Mouse (Mus musculus): Measurements from ENCODE around the gene Rnf220. TPM values are rescaled to one million over a fixed set of nuclear protein-coding genes. Genes with fewer than 3 reads are reported as not detected.

Rnf220 gene
- total RNA-seq, 2 experiments from 2014 or later = 193 to 218 TPM

DNA sequence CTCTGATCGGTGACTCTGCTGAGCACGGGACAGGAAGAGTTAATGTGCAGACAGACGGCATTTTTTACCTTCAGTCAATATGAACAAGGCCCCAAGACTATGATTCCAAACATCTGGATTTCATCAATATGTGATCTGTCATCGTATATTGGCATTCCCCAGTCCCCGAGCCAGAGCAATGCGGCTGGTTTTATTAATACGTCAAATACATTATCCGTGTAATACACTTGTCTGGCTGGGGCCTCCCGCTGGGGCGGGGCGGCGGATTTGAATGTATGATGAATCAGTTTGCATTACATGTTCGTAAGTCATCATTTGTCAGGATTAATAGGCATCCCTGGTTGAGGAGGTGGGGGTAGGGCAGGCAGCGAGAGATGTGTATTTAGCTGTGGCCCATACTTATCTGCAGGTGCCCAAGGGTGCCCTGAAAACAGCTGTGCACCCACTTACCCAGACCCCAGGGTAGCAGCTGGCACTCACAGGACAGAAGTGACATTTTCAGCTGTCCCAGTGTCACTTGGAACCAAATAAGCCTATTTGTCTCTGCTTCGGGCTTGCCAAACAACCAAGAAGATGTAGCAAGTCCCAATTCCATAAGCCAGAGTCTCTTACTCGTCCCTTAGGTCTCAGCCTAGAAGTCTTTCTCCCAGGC lies 181.9 kb downstream of the Rnf220 start:
- intact Hi-C loops (cut with DNase I) = no loop called here
- DNase-seq (ENCODE audit: low spot score in 2 of 2) = no peak

DNA sequence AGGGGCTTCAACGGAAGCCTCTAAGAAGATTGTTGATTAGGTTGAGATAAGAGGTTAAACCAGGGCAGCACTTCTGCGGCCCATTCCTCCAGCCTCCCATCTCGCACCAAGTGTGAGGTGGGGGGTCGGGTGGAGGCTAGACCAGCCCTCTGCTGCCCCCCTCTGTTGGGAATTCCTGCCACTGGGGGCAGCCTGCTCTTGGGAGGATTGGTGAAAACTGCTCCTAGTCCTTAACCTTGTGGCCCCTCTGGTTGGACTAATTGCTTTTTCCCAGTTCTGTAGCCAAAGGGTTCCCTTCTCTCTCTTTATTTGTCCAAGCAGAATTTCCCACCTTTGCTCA lies 183.8 kb downstream of the Rnf220 start:
- intact Hi-C loops (cut with DNase I) = loop anchor here (2.0 kb wide), 1 partner anchor 42 kb away; no protein-coding TSS in a partner anchor
- no peak for DNase-seq (ENCODE audit: low spot score in 2 of 2)

DNA sequence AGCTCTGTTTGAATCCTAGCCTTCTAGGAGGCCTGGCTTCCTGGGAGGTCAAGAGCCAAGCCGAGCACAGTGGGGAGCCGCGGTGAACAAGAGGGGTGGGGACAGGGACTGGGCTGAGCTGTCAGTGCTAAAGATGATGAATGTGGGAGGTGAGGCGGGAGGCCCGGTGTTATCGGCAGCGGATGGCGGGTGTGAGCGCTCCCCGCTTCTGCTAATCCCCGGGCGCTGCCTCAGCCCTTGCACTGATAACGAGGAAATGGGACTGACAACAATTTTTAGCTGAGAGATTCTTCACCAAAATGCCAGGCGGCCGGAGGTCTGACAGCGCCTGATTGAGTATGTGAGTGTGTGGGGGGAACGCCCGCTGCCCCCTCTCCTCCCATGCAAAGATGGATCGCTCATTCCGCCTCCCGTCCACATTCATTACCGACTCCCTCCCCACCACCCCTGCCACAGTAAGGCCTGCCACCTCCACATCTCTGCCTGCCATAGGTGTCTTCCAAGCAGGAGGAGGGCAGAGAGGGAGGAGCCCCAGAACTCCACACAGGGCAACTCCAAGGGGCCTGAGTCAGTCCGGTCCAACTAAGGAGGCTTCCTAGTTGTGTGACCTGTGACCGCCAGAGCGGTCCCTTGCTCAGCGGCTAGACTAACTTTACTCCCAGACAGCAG lies 184.3 kb downstream of the Rnf220 start:
- intact Hi-C loops (cut with DNase I) = loop anchor here (2.0 kb wide), 1 partner anchor 42 kb away; no protein-coding TSS in a partner anchor
- no peak for DNase-seq (ENCODE audit: low spot score in 2 of 2)

DNA sequence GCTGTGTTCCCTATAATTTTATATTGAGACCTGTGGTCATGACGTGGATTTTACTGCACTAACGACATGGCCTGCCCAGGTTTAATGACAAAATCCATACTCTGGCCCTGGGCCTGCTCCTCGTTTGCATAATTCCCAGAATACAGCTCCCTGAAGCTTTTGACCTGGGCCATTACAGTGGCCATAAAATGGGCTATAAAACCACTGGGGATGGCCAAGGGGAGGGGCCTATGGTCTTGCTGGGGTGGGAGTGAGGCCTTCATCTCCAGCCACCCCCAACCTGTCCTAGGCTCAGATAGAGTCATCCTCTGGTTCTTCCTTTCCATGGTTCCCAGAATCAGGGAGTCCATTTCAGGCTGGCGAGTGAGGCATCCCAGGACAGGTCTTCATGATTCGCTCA lies 185.0 kb downstream of the Rnf220 start:
- DNase-seq (ENCODE audit: low spot score in 2 of 2) = no peak
- intact Hi-C loops (cut with DNase I) = loop anchor here (2.0 kb wide), 1 partner anchor 41 kb away; no protein-coding TSS in a partner anchor

DNA sequence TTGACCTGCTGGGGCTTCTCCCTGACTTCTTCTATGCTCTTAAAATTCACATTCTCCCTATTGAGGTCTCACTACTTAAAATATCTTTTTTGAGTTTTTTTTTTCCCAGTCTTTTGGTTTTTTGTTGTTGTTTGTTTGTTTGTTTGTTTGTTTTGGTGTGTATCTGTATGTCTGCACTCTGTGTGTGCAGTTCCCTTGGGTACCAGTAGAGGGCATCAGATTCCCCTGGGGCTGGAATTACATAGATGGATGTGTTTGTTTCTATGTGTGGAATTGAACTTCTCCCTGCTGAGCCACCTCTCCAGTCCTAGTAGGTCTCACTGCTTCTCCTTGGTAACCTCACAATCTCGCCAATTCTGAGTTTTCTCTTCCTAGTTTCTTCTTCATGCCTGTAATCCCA lies 187.4 kb downstream of the Rnf220 start:
- no peak for DNase-seq (ENCODE audit: low spot score in 2 of 2)
- intact Hi-C loops (cut with DNase I) = no loop called here

DNA sequence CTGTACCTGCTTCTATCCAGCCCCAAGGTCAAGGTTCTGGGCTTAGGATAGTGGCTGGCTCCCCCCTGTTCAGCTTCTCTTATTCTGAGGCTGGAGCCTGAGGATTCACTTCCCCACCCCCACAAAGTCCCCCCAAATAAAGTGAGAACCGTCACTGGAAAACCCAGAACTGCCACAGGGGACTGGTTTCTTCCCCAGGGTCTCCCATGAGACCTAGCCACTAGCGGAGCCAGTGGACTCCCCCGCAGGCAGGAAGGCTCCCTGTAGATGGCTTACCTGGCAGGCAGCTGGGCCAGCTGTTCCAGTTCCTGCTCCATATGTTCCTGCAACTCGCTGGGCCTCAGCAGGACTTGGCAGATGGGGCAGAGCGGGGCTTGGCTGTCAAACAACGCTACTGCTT lies 189.6 kb downstream of the Rnf220 start:
- no peak for DNase-seq (ENCODE audit: low spot score in 2 of 2)
- intact Hi-C loops (cut with DNase I) = no loop called here

DNA sequence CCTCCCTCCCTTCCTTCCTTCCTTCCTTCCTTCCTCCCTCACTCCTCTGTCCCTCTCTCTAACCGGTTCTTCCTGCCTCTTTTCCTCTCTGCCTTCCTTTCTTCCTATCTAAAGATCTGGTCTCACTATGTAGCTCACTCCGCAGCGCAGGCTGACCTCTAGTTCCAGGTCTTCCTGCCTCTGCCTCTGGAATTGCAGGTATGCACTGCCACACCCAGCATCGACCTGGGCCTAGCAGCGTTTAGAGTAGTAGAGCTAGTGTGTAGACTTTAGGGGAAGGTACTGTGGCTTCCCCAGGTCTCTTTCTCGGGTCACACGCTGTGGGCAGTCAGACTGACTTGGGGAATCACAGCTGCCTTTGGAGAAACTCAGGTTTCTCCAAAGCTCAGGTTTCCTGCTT lies 191.4 kb downstream of the Rnf220 start:
- intact Hi-C loops (cut with DNase I) = no loop called here

DNA sequence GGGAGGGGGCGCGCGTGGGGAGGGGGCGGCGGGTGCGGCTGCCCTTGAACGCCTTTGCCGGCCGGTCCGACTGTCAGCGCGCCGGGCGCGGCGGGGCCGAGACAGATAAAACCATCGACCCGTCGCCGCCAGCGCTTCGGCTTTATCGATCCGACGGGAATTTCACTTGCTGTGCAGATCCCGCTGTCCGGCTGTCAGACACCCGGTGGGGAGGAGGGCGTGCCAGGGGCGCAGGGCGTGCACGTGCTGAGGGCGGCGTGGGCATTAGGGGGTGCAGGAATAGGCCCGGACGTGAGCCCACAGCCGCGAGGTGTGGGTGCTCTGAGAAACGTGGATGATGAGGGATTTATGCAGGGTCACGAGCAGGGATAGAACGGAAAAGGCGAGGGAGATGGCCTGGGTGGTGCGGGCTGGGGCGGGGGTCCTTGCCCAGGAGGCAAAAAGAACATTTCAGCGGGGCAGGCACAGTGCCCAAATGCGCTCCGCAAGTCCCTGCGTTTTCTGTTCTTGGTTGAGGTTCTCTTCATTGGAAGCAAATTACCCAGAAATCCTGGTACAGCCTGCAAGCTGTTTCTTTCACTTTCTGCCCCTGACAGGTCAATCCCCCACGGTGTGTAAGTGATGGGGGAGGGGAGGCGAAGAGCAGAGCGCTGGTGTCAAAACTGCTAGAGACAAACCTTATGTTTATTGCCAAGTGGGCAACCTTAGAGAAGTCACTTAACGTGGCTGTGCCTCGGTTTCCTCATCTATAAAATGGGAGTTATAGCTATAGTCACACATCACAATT lies 192.4 kb downstream of the Rnf220 start:
- DNase-seq (ENCODE audit: low spot score in 2 of 2) = no peak
- intact Hi-C loops (cut with DNase I) = no loop called here

More for the DNA sequence above, 191.4 kb downstream of the Rnf220 start:
- DNase-seq (ENCODE audit: low spot score in 2 of 2) = no peak

DNA sequence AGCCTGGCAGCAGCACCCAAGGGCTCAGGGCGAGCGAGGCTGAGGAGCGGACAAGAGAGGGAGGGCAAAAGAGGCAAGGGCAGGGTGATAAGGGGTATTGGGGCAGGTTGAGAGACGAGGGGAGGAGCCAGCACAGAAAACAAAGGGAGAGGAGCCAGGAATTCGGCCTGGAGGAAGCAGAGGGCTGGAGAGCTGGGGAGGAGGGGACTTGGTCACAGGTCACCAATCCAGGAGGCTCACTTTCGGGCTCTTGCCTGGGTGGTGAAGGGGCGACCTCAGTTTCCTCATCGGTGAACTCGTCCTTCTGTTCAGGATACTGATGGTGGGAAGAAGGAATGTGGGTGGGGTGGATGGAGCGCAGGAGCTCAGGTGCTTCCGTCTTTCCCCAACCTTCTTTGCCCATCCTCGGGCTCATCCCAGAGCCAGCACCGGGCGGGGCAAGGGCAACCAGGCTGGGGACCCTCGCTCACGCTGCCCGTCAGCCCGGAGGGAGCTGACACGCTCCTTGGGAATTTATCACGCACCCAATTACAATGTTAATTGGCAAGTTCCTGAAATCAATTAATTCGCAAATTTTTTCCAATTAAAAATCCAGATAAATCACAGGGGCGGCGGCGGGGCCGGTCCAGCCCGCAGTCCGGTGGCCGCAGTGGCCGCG lies 193.1 kb downstream of the Rnf220 start:
- DNase-seq (ENCODE audit: low spot score in 2 of 2) = no peak
- intact Hi-C loops (cut with DNase I) = no loop called here

DNA sequence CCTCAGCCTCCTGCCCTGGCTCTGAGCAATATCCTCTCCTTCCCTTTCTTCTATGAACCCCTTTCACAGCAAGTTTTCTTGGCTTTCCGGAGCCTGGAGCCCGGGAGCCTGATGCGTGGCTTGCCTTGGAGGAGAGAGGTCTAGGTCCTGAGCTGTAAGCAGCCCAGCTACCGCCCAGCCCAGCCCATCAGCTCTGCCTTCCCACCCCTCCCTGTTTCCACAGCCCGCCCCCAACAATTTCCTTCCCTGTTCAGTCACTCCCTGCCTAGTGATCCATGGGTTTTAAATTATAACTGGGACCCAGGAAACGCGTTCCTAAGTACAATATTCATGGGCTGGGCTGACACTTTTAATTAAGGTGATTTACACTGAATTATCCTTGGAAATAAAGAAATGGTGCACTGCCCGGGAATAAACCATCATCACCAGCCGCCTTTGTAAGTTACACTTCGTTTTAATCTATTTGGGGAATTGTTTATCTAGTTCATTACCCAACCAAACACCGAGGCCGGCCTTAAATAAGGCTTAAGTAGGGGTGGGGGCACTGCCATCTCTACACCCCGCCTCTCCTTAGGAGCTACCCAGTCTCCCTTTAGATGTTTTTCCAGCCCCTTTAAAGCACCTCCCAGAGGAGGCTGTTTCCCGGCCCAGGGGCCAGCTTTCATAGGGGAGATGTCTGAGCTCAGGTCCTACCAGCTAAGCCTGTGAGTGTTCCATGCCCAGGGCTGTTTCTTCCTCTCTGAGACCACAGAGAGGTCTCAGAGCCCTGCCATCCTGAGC lies 194.6 kb downstream of the Rnf220 start:
- intact Hi-C loops (cut with DNase I) = no loop called here
- DNase-seq (ENCODE audit: low spot score in 2 of 2) = no peak

DNA sequence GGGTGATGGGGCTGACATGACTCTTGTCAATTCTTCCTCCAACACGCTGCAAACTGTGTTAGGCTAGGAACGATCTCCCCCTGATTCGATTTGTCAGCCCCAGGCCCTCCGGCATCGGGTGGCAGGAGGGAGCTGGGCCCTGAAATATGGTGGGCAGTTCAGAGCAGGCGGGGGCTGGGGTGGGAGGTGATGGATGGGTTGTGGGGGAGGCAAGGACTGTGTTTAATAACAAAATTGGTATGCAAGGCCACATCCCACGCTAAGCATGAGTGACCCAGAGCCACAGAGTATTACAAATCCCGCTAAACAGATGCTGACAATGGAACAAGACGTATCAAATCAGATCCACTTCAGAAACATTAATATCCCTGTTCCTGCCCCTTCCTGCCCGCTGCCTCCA lies 196.9 kb downstream of the Rnf220 start:
- intact Hi-C loops (cut with DNase I) = no loop called here
- no peak for DNase-seq (ENCODE audit: low spot score in 2 of 2)

DNA sequence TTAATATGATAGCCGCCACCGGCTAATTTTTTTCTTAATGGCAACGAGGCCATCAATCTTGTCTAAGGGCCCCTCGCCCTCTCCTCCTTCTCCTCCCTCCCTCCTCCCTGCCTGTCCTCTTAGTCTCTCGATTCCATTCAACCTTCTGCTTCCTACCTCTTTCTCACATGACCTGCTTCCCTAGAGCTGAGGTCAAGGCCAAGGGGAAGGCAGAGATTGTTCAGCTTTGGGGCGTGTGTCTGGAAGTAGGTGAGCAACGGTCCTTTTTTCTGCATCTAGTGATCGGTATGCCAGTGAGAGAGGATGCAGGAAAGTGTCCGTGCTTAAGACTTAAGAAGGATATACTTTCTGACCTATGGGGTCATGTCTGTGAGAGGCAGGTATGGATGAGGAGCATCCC lies 199.0 kb downstream of the Rnf220 start:
- intact Hi-C loops (cut with DNase I) = no loop called here
- no peak for DNase-seq (ENCODE audit: low spot score in 2 of 2)

DNA sequence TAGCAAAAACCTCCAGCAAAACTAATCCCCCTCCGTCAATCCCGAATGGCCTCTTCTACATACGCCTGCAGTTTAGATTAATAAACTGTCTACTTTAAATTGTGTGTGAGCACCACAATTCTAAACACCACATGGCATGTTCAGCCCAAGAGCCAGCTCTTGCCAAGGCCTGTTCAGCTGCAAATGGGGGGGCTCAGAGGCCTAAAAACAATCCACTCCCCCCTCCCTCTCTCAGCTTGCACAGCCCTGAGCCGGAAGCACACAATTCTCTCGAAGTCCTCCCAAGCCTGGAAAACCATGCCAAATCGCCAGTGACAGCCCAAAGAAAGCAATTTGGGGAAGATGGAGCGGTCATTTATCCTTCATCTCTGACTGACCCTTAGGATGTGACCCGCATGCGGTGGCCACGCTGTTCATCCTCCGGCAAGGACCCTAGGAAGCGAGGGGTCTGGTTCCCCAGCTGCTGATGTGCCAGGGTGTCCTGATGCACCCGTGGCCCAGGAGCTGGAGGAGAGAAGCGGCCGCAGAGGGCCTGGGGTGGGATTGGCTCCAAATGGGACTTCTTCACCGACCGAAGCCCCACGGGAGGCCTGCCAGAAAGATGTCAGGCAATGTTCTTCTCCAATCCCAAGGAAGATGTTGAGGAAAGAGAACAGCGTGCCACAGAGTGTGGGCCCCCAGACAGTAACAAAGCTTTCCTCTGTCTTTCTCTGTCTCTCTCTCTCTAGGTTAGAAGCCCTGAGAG lies 199.8 kb downstream of the Rnf220 start:
- intact Hi-C loops (cut with DNase I) = no loop called here
- no peak for DNase-seq (ENCODE audit: low spot score in 2 of 2)

DNA sequence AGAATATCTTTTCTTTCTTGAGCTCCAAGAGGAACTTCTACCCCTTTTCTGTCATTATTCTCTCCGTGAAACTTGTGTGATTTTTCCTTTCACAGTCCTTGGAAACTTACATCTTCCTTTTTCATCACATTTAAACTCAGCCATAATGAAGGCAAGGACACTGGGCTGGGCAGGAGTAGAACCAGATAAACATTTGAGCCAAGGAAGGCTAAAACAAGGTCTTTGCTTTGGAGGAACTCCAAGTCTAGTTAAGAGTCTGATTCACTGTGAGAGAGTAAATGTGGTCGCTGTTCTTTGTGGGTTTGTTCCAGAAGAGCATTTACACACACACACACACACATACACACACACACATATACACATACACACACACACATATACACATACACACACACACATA lies 205.2 kb downstream of the Rnf220 start:
- no peak for DNase-seq (ENCODE audit: low spot score in 2 of 2)
- intact Hi-C loops (cut with DNase I) = no loop called here

DNA sequence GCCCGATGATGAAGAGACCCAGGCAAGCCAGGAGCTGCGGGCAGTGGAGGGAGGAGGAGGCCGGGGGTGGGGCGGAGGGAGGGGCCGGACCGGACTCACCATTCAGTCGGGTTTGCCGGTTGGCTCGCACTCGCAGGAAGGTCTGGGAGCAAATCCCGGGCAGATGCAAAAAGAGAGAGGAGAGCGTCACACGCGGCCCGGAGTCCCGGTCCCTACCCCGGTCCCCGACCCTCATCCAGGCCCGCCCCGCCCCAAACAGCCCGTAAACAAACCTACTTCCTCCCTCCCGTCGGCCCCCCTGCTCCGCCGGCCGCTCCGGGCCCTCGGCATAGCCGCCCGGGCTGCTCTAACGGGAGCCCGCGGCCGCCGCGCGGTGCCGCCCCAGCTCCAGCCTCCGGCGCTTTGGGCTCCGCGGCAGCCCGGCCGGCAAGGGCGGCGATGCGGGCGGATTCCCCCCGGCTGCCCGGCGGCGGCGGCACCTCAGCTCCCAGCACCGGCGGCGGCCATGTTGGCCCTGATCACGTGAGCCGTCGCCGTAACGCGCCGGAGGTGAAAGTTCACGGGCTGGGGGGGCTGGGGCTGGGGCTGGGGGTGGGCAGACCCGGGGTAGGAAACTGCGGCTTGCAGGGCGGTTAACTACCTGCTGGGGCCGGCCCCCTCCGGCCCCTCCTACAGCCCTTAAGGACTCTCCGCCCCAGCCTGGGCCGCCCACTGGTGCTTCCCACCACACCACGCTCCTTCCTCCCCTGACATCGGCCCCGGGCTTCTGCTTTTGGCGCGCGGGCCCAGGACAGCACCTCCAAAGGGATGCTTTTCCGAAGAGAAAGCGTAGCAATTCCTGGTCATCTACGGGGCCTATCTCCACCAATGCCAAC lies 207.7 kb downstream of the Rnf220 start:
- intact Hi-C loops (cut with DNase I) = no loop called here

DNA sequence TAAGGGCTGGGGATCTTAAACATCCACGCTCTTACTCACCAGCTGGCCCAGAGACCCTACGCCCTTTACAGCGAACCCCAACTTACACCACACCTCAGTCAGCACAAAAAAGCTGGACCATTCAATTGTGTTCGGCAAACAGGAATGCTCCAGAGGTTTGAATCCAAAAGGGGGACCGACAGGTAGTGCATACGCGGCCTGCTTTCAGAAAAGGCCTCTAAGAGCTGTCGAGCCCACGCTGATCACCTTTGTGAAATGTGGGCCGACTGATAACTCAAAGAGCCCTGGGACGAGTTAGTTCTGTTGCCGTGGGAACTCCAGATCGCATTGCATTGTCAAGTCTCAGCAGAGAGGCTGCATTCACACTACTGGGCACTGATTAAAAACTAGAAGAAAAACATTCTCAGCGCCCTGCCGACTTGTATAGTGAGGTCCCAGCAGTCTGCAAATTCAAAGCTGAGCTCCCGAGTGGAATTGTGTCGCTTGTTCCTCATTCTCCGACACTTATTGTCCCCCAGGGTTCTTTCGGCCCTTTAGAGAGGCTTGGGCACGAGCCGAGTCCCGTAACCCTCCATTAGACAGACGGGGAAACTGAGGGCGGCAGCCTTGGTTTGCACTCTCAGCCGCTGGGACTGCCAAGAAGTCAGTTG lies 208.4 kb downstream of the Rnf220 start:
- intact Hi-C loops (cut with DNase I) = no loop called here
- DNase-seq (ENCODE audit: low spot score in 2 of 2) = no peak

More for the DNA sequence above, 207.7 kb downstream of the Rnf220 start:
- DNase-seq (ENCODE audit: low spot score in 2 of 2) = peak; percentile 80 to 82

DNA sequence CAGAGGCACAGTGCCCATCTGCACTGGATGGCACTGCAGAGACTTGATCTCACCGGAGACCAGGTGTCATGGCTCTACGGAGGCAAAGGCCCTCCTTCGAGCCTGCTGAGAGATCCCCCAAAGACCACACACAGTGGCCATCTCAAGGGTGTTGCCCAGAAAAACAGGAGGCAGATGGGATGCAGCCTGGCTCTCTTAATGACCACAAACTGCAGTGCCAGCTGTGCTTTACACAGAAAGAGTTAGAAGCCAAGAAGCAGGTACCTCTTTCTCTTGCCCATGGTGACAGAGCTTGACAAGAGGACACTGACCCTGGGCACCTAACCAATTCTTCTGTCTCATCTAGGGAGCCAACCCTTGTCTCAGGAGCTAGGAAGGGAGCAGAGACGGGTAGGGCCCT lies 212.5 kb downstream of the Rnf220 start:
- intact Hi-C loops (cut with DNase I) = no loop called here
- no peak for DNase-seq (ENCODE audit: low spot score in 2 of 2)

Measured in left cerebral cortex, postnatal 36 days (tissue).